Mouse (Mus musculus) frontal cortex, postnatal 25 days (tissue): Measurements from ENCODE around the gene Slc9a9.
A peak's percentile ranks its signal among the peaks of the same experiment; 100 is the strongest.

Source experiments
- DNase-seq, 2 experiments: peaks; one replicate each; pipeline ENCODE4 v3.0.0; 2022; ENCODE audit warnings: low spot score in 2 of 2

The Slc9a9 gene

GRCm38 (mm10) chr9:94950676-94951075, 281.0 kb downstream of the Slc9a9 start:
- DNase-seq: no peak

- DNase-seq: no peak
Measured at GRCm38 (mm10) chr9:94955645-94956044, 285.9 kb downstream of the Slc9a9 start.

GRCm38 (mm10) chr9:94958382-94958781, 288.7 kb downstream of the Slc9a9 start:
- DNase-seq: peak in 1 of 2 experiments; percentile 26

- no peak for DNase-seq
Measured at GRCm38 (mm10) chr9:94968596-94969120, 298.9 kb downstream of the Slc9a9 start.

GRCm38 (mm10) chr9:94969131-94969530, 299.4 kb downstream of the Slc9a9 start:
- no peak for DNase-seq

- DNase-seq: no peak
Measured at GRCm38 (mm10) chr9:94972021-94972420, 302.3 kb downstream of the Slc9a9 start.

GRCm38 (mm10) chr9:94972693-94973092, 303.0 kb downstream of the Slc9a9 start:
- no peak for DNase-seq

- DNase-seq: no peak
Measured at GRCm38 (mm10) chr9:94976191-94976590, 306.5 kb downstream of the Slc9a9 start.

GRCm38 (mm10) chr9:94993575-94993974, 323.9 kb downstream of the Slc9a9 start:
- DNase-seq: no peak

- no peak for DNase-seq
Measured at GRCm38 (mm10) chr9:95020136-95020706, 350.5 kb downstream of the Slc9a9 start.

GRCm38 (mm10) chr9:95034140-95034970, 364.6 kb downstream of the Slc9a9 start:
- no peak for DNase-seq

GRCm38 (mm10) chr9:95036209-95036608, 366.5 kb downstream of the Slc9a9 start:
- DNase-seq: no peak

- no peak for DNase-seq
Measured at GRCm38 (mm10) chr9:95042420-95042819, 372.7 kb downstream of the Slc9a9 start.

GRCm38 (mm10) chr9:95052160-95052559, 382.5 kb downstream of the Slc9a9 start:
- no peak for DNase-seq

- no peak for DNase-seq
Measured at GRCm38 (mm10) chr9:95053183-95053582, 383.5 kb downstream of the Slc9a9 start.

GRCm38 (mm10) chr9:95055843-95056242, 386.1 kb downstream of the Slc9a9 start:
- DNase-seq: no peak

- DNase-seq: no peak
Measured at GRCm38 (mm10) chr9:95060702-95061101, 391.0 kb downstream of the Slc9a9 start.

- DNase-seq: no peak
Measured at GRCm38 (mm10) chr9:95067037-95067436, 397.3 kb downstream of the Slc9a9 start.

- DNase-seq: no peak
Measured at GRCm38 (mm10) chr9:95068466-95068865, 398.8 kb downstream of the Slc9a9 start.

GRCm38 (mm10) chr9:95070832-95071519, 401.3 kb downstream of the Slc9a9 start:
- no peak for DNase-seq

- DNase-seq: no peak
Measured at GRCm38 (mm10) chr9:95072450-95072955, 402.8 kb downstream of the Slc9a9 start.

- DNase-seq: no peak
Measured at GRCm38 (mm10) chr9:95073691-95074090, 404.0 kb downstream of the Slc9a9 start.
